Comparison of ENCODE assay signal across 8 mouse cellular contexts in the genomic region with DNA sequence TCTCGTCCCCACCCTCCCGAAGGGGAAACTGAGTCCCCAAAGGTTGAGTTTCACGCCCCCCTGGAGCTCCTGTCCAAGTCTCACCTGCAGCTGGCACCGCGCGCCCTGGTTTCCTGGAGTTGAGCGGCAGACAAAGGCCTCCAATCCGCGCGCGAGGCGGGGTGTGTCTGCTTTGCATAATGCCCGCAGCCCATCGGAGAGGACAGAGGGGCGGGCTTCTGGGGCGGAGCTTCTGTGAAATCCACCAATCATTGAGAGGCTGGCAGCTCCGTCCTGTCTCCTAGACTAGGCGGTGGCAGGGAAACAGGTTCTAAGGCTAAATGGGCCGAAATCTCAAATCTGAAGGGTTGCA. TPM values are rescaled to one million over a fixed set of nuclear protein-coding genes. Genes with fewer than 3 reads are reported as not detected.
A peak's percentile ranks its signal among the peaks of the same experiment; 100 is the strongest.
DNase-seq lines count a peak whose midpoint lies in the region; ATAC-seq and TF ChIP-seq lines count a peak whose summit lies in the region.

No protein-coding gene starts in this region.

- no peak for TF ChIP-seq CTCF in lung, embryonic 14.5 days (IDR thresholded peaks at IDR 0.05; ENCODE audit: low read depth)

- no peaks in the 10 kb centered on the region for H3K36me3 ChIP-seq in lung, embryonic 14.5 days (ENCODE audit: insufficient read depth)

- H3K9me3 ChIP-seq in lung, embryonic 14.5 days (ENCODE audit: low read depth, low read length) = no peaks in the 10 kb centered on the region

- peak; percentile 96 for DNase-seq in Muller cell, postnatal 12 days (ENCODE audit: inconsistent ontology term)
- DNase-seq in cerebellum, adult 9-10 months = peak; percentile 55
- peak; percentile 92 for DNase-seq in forelimb bud, embryonic 11.5 days (ENCODE audit: low read depth, low spot score)
- DNase-seq in heart, postnatal 4 days = peak; percentile 95
- DNase-seq in layer of hippocampus, adult 8-10 months (ENCODE audit: low spot score in 2 of 2) = peak; percentile 84 to 88
- peak; percentile 98 for DNase-seq in lung, embryonic 14.5 days
- DNase-seq in testis, postnatal 14 days (ENCODE audit: low spot score) = peak; percentile 93

- under 1% methylated on average over 19 of the region's 19 CpGs for WGBS in lung, embryonic 14.5 days

- H3K27ac ChIP-seq in lung, embryonic 14.5 days (ENCODE audit: low read depth) = peak overlapping the region; percentile 67

- H3K4me1 ChIP-seq in lung, embryonic 14.5 days (ENCODE audit: insufficient read depth) = peaks cover 12% of the 10 kb centered on the region

- no peaks in the 10 kb centered on the region for H3K27me3 ChIP-seq in lung, embryonic 14.5 days (ENCODE audit: insufficient read depth, low read length)

- ATAC-seq in lung, embryonic 14.5 days (ENCODE audit: insufficient read depth) = peak; percentile 86
- ATAC-seq in neutrophil, adult 5-6 weeks (ENCODE audit: extremely low read depth, insufficient number of reproducible peaks, low FRiP score, poor library complexity, severe bottlenecking) = peak; percentile 85

- H3K4me3 ChIP-seq in lung, embryonic 14.5 days (ENCODE audit: low read depth, low read length) = peak overlapping the region; percentile 50

- peak overlapping the region; percentile 99 for H3K4me2 ChIP-seq in lung, embryonic 14.5 days

- peak overlapping the region; percentile 48 for H3K9ac ChIP-seq in lung, embryonic 14.5 days

RNA-seq across cellular contexts. Expression of gene Akna, which starts 7.4 kb away (rescaled TPM):
- total RNA-seq in heart, postnatal 4 days (2021) = 1 to 10 TPM; 4.8 to 5.3 TPM
- total RNA-seq in layer of hippocampus, adult 8-10 months (2022) = 1 to 10 TPM; 3.0 to 7.6 (median 5.2) TPM
- polyA plus RNA-seq in lung, embryonic 14.5 days (2014; fragmentation: Nextera tagmentation; extraction: Ambion mirVana) = 11.2 and 12.6 TPM in 2 replicates
- 186 and 189 TPM in 2 replicates for total RNA-seq in neutrophil, adult 5-6 weeks (2017)

RNA-seq across cellular contexts. Expression of gene Orm2, which starts 48.3 kb away (rescaled TPM):
- not detected for total RNA-seq in heart, postnatal 4 days (2021)
- total RNA-seq in layer of hippocampus, adult 8-10 months (2022) = not detected
- not detected in 2 replicates for polyA plus RNA-seq in lung, embryonic 14.5 days (2014; fragmentation: Nextera tagmentation; extraction: Ambion mirVana)
- total RNA-seq in neutrophil, adult 5-6 weeks (2017) = not detected in 2 replicates

RNA-seq across cellular contexts. Expression of gene Orm3, which starts 54.6 kb away (rescaled TPM):
- total RNA-seq in heart, postnatal 4 days (2021) = not detected
- total RNA-seq in layer of hippocampus, adult 8-10 months (2022) = not detected
- polyA plus RNA-seq in lung, embryonic 14.5 days (2014; fragmentation: Nextera tagmentation; extraction: Ambion mirVana) = not detected in 2 replicates
- total RNA-seq in neutrophil, adult 5-6 weeks (2017) = 0.86 TPM in 1 of 2 replicates, not detected in the other

Comparison
In these comparisons a context has a peak if more than half of its experiments do, and no peak if none do; other contexts are left out.
1. Peak in every context shown above with its lines: DNase-seq, ATAC-seq, H3K4me3 ChIP-seq and H3K27ac ChIP-seq.
2. RNA of gene Akna, which starts 7.4 kb away (total RNA-seq): 186 to 189 TPM in neutrophil, adult 5-6 weeks; 3.0 to 7.6 TPM in layer of hippocampus, adult 8-10 months and 4.8 to 5.3 TPM in heart, postnatal 4 days; every median in the first group is over 10 times any median in the second.